Mouse (Mus musculus) spleen, postnatal 14 days (tissue): ENCODE measurements around the gene Slc17a4.

ENCODE experiments used
- DNase-seq, 2 experiments: peaks; one replicate each; pipeline ENCODE4 v3.0.0; 2021 to 2022; ENCODE audit warnings: low spot score in 2 of 2

The Slc17a4 gene

DNA sequence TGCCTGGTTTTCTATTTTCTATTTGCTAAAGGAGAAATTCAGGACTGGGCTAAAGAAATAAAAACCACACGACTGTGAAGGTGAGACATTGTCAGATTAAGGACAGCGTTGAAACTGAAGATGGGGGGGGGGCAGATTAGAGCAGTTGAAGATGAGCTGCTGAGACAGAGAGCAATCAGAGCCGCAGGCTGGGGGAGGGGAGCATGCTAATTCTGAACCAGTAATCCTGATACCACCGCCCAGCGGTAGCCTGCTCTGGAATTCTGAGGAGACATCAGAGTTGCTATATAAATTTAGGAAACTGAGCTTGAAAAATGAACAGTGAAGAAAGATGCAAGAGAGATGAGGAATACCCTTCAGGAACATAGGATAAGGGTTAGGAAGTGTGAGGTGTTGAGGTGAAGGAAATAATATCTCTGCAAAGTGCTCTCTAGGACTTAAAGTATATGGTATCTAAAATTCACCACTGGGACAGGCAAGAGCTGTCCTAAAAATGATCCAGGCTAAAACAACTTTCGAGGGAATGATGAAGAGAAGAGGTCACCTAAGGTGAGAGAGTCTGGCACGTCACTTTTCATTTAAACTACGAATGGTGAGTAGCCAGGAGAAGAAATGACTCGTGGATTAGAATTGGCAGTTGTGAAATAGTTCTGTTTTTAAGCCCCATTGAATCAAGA is 22.1 kb downstream of the Slc17a4 start:
- DNase-seq, result no peak

- no peak for DNase-seq
Observed at GRCm38 (mm10) chr13:23889011-23889605, 25.7 kb downstream of the Slc17a4 start.

DNA sequence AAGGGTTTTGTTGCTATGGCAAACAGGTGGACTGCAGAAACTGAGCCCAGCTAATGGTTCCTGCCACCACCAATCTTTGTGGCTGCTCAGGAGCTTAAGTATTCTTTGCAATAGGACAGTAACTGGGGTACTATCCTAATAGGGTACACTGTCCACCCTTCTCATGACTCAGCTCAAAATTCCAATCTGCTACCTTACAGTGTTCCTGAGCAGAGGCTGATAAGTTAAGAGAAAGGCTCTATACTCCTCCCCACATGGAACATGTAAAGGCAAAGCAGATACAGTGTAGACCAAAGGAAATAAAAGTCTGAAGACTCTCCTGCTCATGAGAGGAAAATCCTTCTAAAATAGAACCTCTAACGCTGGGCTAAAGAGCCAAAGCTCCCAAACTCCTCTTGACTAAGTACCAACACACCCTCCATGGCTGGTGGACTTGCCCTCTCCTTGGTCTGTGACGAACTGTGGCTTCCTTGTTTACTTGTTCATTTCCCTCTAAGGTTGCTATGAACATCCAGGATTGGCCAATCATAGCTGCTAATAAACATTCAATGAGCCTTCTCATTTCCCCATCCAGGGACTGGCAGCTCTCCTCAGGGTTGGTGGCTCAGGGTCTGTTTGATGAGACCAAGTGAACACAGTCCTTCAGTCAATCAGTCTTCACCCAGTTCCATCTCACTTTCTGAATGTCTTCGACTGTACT is 27.6 kb downstream of the Slc17a4 start:
- no peak for DNase-seq

- peak in 1 of 2 experiments; percentile 10 for DNase-seq
Observed at GRCm38 (mm10) chr13:23885540-23885939, 29.3 kb downstream of the Slc17a4 start.

DNA sequence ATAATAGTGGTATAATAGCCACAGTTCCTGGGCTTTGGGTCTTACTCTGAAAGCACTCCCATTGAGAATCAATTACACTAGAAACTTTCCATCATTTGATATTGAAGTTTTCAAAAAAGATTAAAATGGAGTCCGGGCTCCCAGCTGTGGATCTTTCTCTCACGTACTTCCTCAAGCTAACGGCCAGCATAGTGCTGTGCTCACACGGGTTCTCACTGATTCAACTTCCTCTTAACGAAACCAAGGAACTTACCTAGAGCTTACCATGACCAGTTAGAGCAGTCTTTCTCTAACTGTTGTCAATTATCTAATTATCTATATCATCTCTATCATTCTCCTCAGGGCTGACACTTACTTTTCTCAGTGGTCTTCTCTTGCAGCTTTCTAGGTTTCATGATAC is 35.2 kb downstream of the Slc17a4 start:
- no peak for DNase-seq

DNA sequence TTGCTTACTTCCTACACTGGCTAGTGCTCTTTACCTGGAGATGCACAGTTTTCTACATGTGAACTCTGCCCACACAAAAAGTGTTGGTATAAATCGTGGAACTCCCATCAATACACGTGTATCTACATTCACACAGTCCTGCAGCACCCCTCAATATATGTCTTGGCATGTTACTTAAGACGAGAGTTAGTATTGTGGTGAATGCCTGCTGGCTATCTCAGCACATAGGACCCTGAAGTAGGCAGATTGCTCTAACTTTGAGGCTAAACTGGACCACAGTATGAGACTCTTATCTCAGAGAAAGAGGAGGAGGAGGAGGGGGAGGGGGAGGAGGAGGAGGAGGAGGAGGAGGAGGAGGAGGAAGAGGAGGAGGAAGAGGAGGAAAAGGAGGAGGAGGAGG is 35.7 kb downstream of the Slc17a4 start:
- no peak for DNase-seq

DNA sequence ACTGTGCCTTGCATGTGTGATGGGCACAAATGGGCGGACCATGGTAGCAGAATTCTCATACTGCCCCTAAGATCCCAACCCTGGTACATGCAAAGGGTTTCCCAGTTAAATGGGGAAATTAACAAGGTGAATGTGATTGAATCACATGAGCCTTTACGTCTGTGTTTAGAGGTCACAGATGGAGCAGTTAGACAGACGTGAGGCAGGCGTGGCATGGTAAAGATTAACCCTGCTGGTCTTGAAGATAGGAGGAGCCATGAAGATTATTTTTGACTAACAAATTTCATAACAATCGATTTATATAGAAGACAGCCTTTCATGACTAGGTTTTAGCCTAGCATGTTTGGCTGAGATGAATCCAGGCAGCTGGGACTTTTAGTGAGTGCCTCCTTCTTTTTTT is 41.7 kb downstream of the Slc17a4 start:
- DNase-seq, result no peak

GRCm38 (mm10) chr13:23869996-23870395 is 44.8 kb downstream of the Slc17a4 start:
- no peak for DNase-seq

DNA sequence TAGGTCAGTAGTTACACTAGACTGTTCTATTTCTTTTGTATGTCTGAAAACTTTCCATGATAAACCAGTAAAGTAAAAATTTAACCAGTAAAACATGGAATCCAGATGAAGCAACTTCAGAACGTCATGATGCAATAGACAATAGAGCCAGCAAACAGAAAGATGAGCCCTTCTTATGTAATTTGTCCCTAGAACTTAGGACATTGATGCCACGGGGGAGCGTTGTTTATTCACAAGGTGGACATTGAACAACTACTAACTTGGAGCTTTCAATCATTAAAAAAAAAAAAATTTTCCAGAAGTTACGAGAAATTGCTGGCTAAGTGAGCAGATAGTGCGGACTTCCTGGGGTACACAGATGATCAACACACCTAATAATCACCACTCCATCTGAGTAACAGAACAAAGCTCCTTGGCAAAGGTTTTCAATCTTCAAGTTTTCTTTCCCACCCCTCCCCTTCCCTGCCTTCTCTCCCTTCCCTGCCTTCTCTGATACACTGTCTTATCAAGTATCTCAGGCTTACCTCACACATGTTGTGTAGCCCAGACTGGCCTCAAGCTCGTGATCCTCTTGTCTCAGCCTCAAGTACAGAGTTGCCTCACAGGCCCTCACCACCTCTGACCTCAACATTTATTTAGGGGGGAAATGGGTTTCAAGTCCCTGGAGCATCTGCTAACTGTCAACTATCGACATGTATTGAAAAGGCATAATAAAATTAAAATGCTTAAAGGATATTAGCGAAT is 45.8 kb downstream of the Slc17a4 start:
- DNase-seq, result no peak

GRCm38 (mm10) chr13:23867405-23867804 is 47.4 kb downstream of the Slc17a4 start, which contains the start of gene Slc17a1:
Gene Slc17a1, plus strand, starts transcription at chr13:23867750.
- DNase-seq, result no peak

DNA sequence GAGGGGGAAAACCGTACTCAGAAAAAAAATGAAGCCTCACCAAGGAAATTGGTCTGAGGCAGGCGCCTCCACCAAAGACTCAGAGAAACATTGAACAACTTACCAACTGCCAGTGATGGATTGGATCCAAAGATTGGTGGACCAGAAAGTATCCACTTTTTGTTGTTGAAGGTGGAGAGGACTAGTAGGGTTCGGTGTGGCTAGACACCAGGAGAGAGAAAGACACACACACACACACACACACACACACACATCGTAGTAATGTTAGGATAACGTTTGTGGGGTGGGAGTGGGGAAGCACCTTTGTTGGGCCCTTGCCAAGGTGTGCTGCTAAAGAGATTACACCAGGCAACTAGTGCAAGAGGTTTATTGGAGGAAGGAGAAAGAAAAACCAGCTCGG is 47.8 kb downstream of the Slc17a4 start:
- no peak for DNase-seq

DNA sequence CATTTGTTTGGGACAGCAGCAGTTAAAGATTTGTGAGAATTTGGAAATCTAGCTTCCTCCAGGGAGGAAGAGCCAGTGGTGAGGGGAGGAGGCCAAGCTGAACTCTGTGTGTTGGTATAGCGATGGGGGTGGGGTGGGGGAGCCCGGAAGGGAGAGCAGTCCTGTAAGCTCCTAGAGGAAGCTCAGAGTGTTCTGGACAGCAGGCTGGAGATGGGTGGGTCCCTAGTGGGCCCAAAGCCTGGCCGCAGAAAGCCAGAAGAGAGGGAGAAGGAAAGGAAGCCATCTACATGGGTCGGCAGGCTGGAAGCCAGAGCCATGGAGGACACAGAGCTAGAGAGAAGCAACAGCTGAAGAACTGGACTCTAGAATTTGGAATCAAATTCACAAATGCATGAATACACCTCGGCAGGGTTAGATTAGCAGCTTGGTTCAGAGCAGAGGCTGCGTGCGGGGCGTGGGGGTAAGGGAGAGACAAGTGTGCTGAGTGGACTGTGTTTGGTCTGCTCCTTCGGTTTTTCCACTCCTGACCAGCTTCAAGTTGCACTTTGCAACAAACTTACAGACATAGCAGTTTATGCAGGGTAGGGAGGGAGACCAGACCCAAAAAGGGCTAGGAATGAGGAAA is 48.6 kb downstream of the Slc17a4 start:
- no peak for DNase-seq

- no peak for DNase-seq
Observed at GRCm38 (mm10) chr13:23864711-23865110, 50.1 kb downstream of the Slc17a4 start.

DNA sequence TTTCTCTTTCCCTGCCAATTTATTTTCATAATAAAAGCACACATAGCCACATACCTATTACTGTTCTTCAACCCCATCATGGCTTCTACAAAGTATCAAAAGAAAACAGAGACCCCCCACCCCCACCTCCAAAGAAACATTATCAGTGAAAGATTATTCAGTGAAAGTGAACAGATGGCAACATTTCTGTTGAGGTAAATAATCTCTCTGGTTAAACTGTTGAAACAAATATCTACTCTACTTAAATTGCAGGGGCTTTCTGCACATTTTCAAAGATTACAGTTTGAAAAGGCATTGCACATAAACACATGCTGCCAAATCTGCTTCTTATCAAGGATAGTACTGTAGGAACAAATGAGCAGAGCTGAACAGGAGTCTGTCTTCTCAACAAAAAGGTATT is 53.0 kb downstream of the Slc17a4 start:
- DNase-seq, result no peak

- no peak for DNase-seq
Observed at GRCm38 (mm10) chr13:23856401-23856800, 58.4 kb downstream of the Slc17a4 start.

DNA sequence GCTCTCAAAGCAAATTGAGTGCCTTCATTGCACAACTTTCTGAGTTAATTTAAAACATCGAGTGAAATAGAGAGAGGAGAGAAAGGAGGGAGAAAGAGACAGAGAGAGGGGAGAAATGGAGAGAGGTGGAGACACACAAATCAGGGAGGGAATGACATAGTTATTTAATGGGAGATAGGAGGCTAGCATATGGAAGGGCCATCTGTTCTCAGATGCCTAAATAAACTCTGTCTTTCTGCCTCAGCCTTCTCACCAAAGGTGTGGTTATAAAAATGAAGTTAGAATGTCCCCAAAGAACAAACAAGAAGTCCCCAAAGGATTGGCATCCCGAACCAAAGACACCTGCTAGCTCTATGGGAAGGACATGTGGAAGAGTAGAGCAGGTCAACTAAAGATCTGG is 65.5 kb downstream of the Slc17a4 start:
- DNase-seq, result no peak
